Mouse (Mus musculus) liver, embryonic 14.5 days (tissue): ENCODE measurements around the gene Creb3l2.

Source experiments
- CTCF ChIP-seq: IDR thresholded peaks from 2 replicates; pipeline ENCODE4 v1.5.1; 2016; ENCODE audit warnings: antibody characterized with exemption, low read depth, control low read depth
- EP300 ChIP-seq: IDR thresholded peaks from 2 replicates; pipeline ENCODE4 v1.6.1; 2016; ENCODE audit warnings: antibody characterized with exemption, low read depth

DNA sequence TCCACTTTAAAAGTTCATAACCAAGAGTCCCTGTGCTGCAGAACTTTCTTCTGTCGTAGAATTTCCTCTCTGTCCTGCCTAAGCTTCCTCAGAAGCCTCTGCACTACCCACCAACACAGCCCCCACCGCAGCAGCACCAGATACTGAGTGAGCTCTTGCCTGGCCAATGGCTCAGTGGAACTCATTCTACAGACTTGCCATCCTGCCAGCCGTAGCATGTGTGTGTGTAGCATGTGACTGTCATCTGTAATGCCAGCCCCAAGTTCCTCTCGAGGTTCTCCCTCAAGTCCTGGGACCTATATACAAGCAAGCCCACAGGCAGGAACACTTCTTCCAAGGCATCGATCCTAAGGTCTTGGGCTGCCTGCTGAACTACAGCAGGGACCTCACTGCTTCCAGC, 103.9 kb downstream of the Creb3l2 start:
- TF ChIP-seq CTCF (no peak), EP300 (no peak)
